Mouse (Mus musculus): Measurements from ENCODE around the gene Comt.

GRCm38 (mm10) chr16:18396201-18396600 lies 30.5 kb downstream of the Comt start:
- TF ChIP-seq CTCF (IDR thresholded peaks at IDR 0.05; ENCODE audit: control insufficient read depth, insufficient read depth, low read length) (no peak), POLR2A (IDR thresholded peaks at IDR 0.05; ENCODE audit: borderline replicate concordance, control insufficient read depth, low read depth, low read length) (no peak)

Measured in bone marrow, adult 2 months (tissue).